Mouse (Mus musculus) kidney, embryonic 16.5 days (tissue): ENCODE measurements around the gene Tgfbr1. TPM values are rescaled to one million over a fixed set of nuclear protein-coding genes. Genes with fewer than 3 reads are reported as not detected.
"Not testable (repeated sequence)": the region's sequence is repeated elsewhere in the genome, so short reads cannot be mapped to it uniquely, and the experiment has no call there.

ENCODE experiments used
- ATAC-seq: fragments of 200-750 bp; cut with Nextera tagmentation; 2 replicates; pipeline ENCODE4 v1.8.0; 2017; ENCODE audit warnings: moderate TSS enrichment; ENCODE audit not compliant: low FRiP score, low TSS enrichment
- H3K27ac ChIP-seq: fragments of 300-500 bp; sonication (generic); 2 replicates; pipeline ENCODE4 v1.5.1; 2014; ENCODE audit warnings: low read length
- H3K27me3 ChIP-seq: fragments of 300-500 bp; sonication (generic); 2 replicates; pipeline ENCODE4 v1.6.1; 2014; ENCODE audit warnings: low read length, control low read depth, mixed read lengths; ENCODE audit not compliant: insufficient read depth
- H3K36me3 ChIP-seq: fragments of 300-500 bp; sonication (generic); 2 replicates; pipeline ENCODE4 v1.6.1; 2014; ENCODE audit warnings: low read length, control low read depth, mixed read lengths; ENCODE audit not compliant: insufficient read depth
- H3K4me1 ChIP-seq: fragments of 300-500 bp; sonication (generic); 2 replicates; pipeline ENCODE4 v1.6.1; 2014; ENCODE audit warnings: low read length, control low read depth, mixed read lengths; ENCODE audit not compliant: insufficient read depth
- H3K4me2 ChIP-seq: fragments of 300-500 bp; sonication (generic); replicated peaks from 2 replicates; pipeline ENCODE4 v1.6.1; 2014; ENCODE audit warnings: low read depth, low read length
- H3K4me3 ChIP-seq: fragments of 300-500 bp; sonication (generic); 2 replicates; pipeline ENCODE4 v1.5.1; 2014; ENCODE audit warnings: mild to moderate bottlenecking, low read length
- H3K9ac ChIP-seq: fragments of 300-500 bp; sonication (generic); replicated peaks from 2 replicates; pipeline ENCODE4 v1.6.1; 2014; ENCODE audit warnings: low read length
- H3K9me3 ChIP-seq: fragments of 300-500 bp; sonication (generic); 2 replicates; pipeline ENCODE4 v1.6.1; 2016; ENCODE audit warnings: low read length, control low read depth
- WGBS: fragments of 180-500 bp; shearing (Covaris S2); extraction: QIAGEN DNeasy Blood & Tissue Kit; methylation state at CpG from one replicate; pipeline ENCODE4 v1.1.7; 2014; 5-methylcytosine and 5-hydroxymethylcytosine counted together
- polyA plus RNA-seq: library from polyadenylated mRNA; unstranded; fragments of >200 nt; fragmentation: Nextera tagmentation; extraction: Ambion mirVana; gene quantifications from 2 replicates; pipeline ENCODE4 v1.2.1, GENCODE M21; 2015

Gene Tgfbr1
- polyA plus RNA-seq, 1 experiment from 2014 or later: 44.7 TPM

DNA sequence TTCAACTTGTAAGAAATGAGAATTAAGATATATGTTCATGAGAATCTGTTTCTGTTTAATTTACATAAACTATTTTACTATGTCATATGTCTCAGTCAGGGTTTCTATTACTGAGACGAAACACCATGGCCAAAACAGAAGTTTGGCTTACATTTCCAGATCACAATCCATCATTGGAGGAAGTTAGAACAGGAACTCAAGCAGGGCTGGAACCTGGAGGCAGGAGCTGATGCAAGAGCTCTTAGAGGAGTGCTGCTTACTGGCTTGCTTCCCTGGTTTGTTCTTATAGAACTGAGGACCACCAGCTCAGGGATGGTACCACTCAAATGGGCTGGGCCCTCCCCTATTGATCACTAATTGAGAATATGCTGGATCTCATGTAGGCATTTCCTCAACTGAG lies 25.7 kb downstream of the Tgfbr1 start:
- Histone ChIP-seq H3K4me3 (no peak overlapping the region), H3K9me3 (no peaks in the 10 kb centered on the region), H3K27me3 (no peaks in the 10 kb centered on the region), H3K27ac (no peak overlapping the region), H3K4me1 (peaks cover 5% of the 10 kb centered on the region; the same call in 1 of the 2 replicates), H3K9ac (no peak overlapping the region), H3K4me2 (no peak overlapping the region), H3K36me3 (no peaks in the 10 kb centered on the region)
- WGBS: 53% methylated on average over 1 of the region's 1 CpGs
- no peak for ATAC-seq

DNA sequence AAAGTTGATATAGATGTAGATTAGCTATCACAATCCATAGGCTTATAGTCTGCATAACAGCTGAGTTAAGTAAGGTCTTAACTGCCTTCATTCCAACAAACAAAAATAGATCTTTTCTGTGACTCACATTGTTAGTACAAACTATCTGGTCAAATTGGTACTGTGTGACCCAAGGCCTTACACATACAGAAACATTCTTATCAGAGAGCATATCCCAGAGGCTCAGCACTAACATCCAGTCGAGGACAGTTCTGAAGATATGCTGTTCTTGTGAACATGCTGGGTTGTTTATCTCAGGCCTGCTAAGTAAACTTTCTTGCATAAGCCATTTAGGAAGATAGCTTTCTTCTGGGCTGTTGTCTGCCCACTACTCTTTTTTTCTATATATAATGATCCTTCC lies 29.4 kb downstream of the Tgfbr1 start:
- no peak for ATAC-seq
- no peak overlapping the region for H3K4me2 ChIP-seq
- H3K36me3 ChIP-seq: peaks cover 10% of the 10 kb centered on the region
- H3K27ac ChIP-seq: no peak overlapping the region
- H3K4me1 ChIP-seq: peaks cover 5% of the 10 kb centered on the region; the same call in 1 of the 2 replicates
- H3K4me3 ChIP-seq: no peak overlapping the region
- no peaks in the 10 kb centered on the region for H3K9me3 ChIP-seq
- H3K9ac ChIP-seq: no peak overlapping the region
- no peaks in the 10 kb centered on the region for H3K27me3 ChIP-seq
- WGBS: 82% methylated on average over 1 of the region's 1 CpGs

DNA sequence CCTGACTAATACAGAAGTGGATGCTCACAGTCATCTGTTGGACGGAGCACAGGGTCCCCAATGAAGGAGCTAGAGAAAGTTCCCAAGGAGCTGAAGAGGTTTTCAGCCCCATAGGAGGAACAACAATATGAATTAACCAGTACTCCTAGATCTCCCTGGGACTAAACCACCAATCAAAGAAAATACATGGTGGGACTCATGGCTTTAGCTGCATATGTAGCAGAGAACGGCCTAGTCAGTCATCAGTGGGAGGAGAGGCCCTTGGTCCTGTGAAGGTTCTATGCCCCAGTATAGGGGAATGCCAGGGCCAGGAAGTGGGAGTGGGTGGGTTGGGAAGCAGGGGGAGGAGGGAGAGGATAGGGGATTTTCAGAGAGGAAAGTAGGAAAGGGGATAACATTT lies 38.9 kb downstream of the Tgfbr1 start:
- not testable (repeated sequence) for ATAC-seq, H3K9me3 ChIP-seq, H3K27me3 ChIP-seq, H3K4me3 ChIP-seq, H3K36me3 ChIP-seq, H3K4me1 ChIP-seq, H3K4me2 ChIP-seq, H3K27ac ChIP-seq, H3K9ac ChIP-seq
- 97% methylated on average over 2 of the region's 2 CpGs for WGBS

DNA sequence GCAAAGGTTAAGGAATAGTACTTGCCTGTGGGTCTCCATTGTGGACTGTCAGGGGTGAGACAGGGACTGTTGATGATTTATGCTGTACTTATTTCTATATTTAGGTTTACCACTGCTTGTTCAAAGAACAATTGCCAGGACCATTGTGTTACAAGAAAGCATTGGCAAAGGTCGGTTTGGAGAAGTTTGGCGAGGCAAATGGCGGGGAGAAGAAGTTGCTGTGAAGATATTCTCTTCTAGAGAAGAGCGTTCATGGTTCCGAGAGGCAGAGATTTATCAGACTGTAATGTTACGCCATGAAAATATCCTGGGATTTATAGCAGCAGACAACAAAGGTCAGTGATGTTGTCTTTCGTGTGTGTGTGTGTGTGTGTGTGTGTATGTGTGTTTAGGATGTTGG lies 43.2 kb downstream of the Tgfbr1 start:
- no peaks in the 10 kb centered on the region for H3K9me3 ChIP-seq
- H3K36me3 ChIP-seq: peaks cover 25% of the 10 kb centered on the region
- H3K27me3 ChIP-seq: no peaks in the 10 kb centered on the region
- no peaks in the 10 kb centered on the region for H3K4me1 ChIP-seq
- H3K4me2 ChIP-seq: no peak overlapping the region
- no peak overlapping the region for H3K4me3 ChIP-seq
- H3K27ac ChIP-seq: no peak overlapping the region
- ATAC-seq: no peak
- 90% methylated on average over 7 of the region's 7 CpGs for WGBS
- no peak overlapping the region for H3K9ac ChIP-seq

DNA sequence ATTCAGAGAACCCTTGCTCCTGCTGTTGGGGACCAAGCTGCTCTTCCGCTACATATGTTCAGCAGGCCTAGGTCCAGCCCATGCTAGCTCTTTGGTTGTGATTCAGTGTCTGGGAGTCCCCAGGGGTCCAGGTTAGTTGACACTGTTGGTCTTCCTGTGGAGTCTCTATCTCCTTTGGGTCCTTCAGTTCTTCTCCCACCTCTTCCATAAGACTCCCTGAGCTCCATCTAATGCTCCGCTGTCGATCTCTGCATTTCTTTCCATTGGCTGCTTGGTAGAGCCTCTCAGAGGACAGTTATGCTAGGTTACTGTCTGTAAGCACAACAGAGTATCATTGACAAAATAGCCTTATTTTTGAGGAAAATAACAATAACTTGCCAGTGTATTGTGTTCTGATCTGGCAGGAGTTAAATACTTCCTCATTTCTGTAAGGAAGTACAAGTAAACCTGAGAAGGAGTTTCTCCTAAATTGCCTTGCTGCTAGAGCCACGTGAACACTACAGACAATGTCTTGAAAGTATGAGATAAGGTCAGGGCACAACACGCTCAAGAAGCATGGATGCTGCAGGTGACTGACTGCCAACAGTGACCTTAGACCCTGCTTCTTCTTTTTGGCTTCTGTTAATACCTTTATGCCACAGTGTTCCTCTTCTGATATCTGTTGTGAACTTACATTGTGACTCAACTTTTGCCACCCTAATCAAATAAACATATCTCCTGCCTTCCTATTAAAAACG lies 45.1 kb downstream of the Tgfbr1 start:
- Histone ChIP-seq H3K4me3 (no peak overlapping the region), H3K9me3 (no peaks in the 10 kb centered on the region), H3K27ac (no peak overlapping the region), H3K27me3 (no peaks in the 10 kb centered on the region), H3K9ac (no peak overlapping the region), H3K4me1 (no peaks in the 10 kb centered on the region), H3K36me3 (peaks cover 31% of the 10 kb centered on the region), H3K4me2 (no peak overlapping the region)
- 84% methylated on average over 6 of the region's 6 CpGs for WGBS
- no peak for ATAC-seq

DNA sequence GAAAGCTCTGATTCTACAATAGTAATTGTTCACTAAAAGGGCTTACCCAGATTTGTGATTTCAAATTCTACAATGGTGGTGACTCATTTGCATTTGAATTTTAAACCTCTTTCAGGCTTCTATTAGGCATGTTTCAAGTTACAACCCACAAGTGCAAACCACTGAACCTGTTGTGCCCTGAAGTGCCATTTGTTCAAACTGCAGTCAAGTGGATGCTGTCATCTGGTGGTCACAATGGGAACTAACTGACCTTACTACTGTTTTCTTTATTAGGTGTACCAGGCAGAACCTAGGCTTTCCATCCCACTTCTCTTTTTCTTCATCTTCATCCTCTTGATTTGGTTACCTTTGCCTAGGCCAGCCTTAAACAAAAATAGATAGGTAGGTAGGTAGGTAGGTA lies 46.8 kb downstream of the Tgfbr1 start:
- ATAC-seq: no peak
- Histone ChIP-seq H3K4me2 (no peak overlapping the region), H3K9ac (no peak overlapping the region), H3K36me3 (peaks cover 33% of the 10 kb centered on the region), H3K4me1 (no peaks in the 10 kb centered on the region), H3K27me3 (no peaks in the 10 kb centered on the region), H3K4me3 (no peak overlapping the region), H3K9me3 (no peaks in the 10 kb centered on the region), H3K27ac (no peak overlapping the region)

DNA sequence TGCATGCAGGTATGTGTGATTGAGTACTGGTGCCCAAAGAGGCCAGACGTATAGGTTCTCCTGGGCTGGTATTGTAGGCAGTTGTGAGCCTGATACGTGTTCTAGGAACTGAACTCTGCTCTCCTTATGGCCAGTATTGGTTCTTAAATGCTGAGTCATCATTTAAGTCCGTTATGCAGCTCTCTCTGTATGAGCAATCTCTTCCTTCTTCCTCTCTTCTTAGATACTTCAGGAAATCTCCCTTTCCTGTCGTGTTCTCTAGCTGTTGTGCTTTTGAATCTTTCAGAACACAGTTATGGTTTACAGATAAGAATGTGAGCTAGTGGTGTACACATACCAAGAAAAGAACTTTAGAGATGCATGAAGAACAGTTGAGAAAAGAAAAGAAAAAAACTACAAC lies 47.3 kb downstream of the Tgfbr1 start:
- 81% methylated on average over 4 of the region's 4 CpGs for WGBS
- no peaks in the 10 kb centered on the region for H3K27me3 ChIP-seq
- ATAC-seq: no peak
- H3K9ac ChIP-seq: no peak overlapping the region
- no peak overlapping the region for H3K27ac ChIP-seq
- H3K4me1 ChIP-seq: no peaks in the 10 kb centered on the region
- no peak overlapping the region for H3K4me2 ChIP-seq
- no peak overlapping the region for H3K4me3 ChIP-seq
- no peaks in the 10 kb centered on the region for H3K9me3 ChIP-seq
- H3K36me3 ChIP-seq: peaks cover 34% of the 10 kb centered on the region

DNA sequence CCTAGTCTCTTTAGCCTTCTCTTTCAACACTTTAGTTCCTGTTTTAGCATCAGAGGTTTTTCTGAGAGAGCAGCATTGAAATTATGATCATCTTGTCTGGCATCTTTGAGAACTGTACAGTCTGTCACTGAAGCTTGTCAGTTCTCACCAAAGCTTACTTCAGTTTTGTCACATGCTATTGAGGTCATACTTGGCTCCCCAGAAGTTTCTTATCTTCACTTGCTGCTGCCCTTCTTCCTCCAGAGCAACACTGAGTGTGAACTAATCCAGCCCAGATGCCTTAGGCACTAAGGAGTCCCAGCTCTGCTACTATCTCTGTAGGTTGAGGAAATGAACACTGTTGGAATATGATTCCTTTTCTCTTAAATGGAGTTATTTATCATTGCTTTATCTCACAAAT lies 49.2 kb downstream of the Tgfbr1 start:
- Histone ChIP-seq H3K9ac (no peak overlapping the region), H3K27ac (no peak overlapping the region), H3K4me2 (no peak overlapping the region), H3K9me3 (no peaks in the 10 kb centered on the region), H3K36me3 (peaks cover 35% of the 10 kb centered on the region), H3K4me3 (no peak overlapping the region), H3K27me3 (no peaks in the 10 kb centered on the region), H3K4me1 (no peaks in the 10 kb centered on the region)
- ATAC-seq: no peak

DNA sequence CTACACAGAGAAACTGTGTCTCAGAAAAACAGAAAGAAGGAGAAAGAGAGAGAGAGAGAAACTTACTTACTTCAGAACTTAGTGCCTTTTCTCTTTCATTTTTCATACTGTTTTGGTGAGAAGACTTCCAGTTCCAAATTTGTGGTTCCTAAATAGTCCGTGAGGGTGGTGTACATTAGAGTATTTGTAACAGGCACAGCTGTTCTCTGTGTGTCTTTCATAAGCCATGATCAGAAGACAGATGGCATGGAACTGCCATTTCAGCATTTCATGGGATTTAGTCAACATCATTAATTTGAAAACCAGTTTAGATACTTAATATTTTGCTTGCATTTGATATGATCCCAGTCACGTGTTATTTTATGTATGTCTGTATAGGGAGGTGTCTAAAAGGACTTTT lies 51.5 kb downstream of the Tgfbr1 start:
- no peaks in the 10 kb centered on the region for H3K9me3 ChIP-seq
- H3K4me2 ChIP-seq: no peak overlapping the region
- H3K9ac ChIP-seq: no peak overlapping the region
- no peak overlapping the region for H3K4me3 ChIP-seq
- H3K27ac ChIP-seq: no peak overlapping the region
- 86% methylated on average over 2 of the region's 2 CpGs for WGBS
- no peak for ATAC-seq
- H3K27me3 ChIP-seq: no peaks in the 10 kb centered on the region
- peaks cover 28% of the 10 kb centered on the region for H3K36me3 ChIP-seq
- H3K4me1 ChIP-seq: no peaks in the 10 kb centered on the region

DNA sequence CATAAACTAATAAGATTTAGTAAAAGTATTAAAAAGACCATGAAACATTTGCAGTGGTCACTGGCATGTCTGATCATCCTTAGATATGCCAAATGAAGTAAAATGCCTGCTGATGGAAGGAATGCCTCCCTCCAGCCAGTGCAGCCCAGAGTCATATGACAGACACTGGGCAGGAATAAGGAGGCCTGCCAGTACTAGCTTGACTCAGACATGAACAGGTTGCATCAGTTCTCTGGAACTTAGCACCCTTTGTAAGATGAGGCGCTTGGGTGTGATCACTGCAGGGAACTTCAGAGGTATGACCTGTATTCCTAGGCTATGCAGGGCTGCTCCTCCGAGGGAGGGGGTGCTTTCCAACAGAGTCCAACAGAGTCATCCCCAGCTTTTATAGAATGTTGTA lies 54.1 kb downstream of the Tgfbr1 start:
- H3K9ac ChIP-seq: no peak overlapping the region
- no peaks in the 10 kb centered on the region for H3K27me3 ChIP-seq
- no peak overlapping the region for H3K4me2 ChIP-seq
- no peaks in the 10 kb centered on the region for H3K9me3 ChIP-seq
- no peak for ATAC-seq
- H3K4me3 ChIP-seq: no peak overlapping the region
- H3K27ac ChIP-seq: no peak overlapping the region
- WGBS: 79% methylated on average over 2 of the region's 2 CpGs
- H3K4me1 ChIP-seq: no peaks in the 10 kb centered on the region
- peaks cover 33% of the 10 kb centered on the region; the same call in 1 of the 2 replicates for H3K36me3 ChIP-seq
